Mouse (Mus musculus) hematopoietic stem cell, adult 5-6 weeks (primary cell): ENCODE data around the gene Pax6. TPM values are rescaled to one million over a fixed set of nuclear protein-coding genes. Genes with fewer than 3 reads are reported as not detected.

Experiments
- ATAC-seq, 2 experiments: fragments of 125-278 bp in 1 of 2; replicated peaks in 1 of 2; 2 replicates each; pipeline ENCODE4 v1.8.0; 2016 to 2017; ENCODE audit warnings: inconsistent platforms in 2 of 2, mild to moderate bottlenecking in 2 of 2, moderate number of reproducible peaks in 2 of 2, low read depth in 1 of 2, moderate TSS enrichment in 1 of 2; ENCODE audit not compliant: low FRiP score in 2 of 2, poor library complexity in 2 of 2, severe bottlenecking in 2 of 2, insufficient read depth in 1 of 2, low TSS enrichment in 1 of 2
- total RNA-seq: library from RNA; stranded (forward); fragments of 172-1452, 232-1000 nt; gene quantifications from 2 replicates; pipeline ENCODE4 v1.2.3, GENCODE M21; 2017

Pax6 gene
- total RNA-seq, 1 experiment from 2014 or later: not detected

DNA sequence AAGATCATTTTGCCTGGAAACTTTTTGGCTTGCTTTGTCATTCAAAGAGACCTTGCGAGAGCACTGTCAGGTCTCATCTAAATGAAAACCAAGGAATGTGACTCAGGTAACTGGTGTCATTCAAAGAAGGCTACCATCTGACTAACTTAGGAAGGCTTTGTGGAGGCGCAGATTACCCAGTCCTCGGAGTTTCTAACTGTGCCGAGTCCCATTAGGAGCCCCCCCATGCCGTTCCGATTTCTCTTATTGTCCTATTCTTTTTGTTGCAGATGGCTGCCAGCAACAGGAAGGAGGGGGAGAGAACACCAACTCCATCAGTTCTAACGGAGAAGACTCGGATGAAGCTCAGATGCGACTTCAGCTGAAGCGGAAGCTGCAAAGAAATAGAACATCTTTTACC is 22.6 kb downstream of the Pax6 start:
- no peak for ATAC-seq

- no peak for ATAC-seq
These were observed 29.0 kb downstream of the Pax6 start for GRCm38 (mm10) chr2:105697741-105698140.

DNA sequence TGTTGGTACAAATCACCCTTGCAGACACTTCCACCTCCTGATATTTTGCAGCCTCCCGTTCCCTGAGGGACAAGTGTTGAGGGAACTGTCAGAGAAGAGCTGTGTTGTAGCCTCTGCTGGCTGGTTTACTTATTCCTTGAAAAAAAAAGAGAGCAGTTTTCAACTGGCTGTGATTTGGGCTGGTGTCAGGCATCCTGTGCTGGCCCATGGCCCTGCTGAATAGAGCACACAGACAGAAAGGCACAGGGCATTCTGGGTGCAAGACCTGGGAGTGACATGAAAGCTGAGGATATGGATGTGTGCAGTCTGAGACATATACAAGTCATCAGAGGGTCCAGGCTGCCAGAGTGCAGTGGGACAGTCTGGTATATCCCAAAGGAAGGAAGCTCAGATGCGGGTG is 29.9 kb downstream of the Pax6 start:
- no peak for ATAC-seq

- no peak for ATAC-seq
These were observed 33.1 kb downstream of the Pax6 start for GRCm38 (mm10) chr2:105701781-105702180.

DNA sequence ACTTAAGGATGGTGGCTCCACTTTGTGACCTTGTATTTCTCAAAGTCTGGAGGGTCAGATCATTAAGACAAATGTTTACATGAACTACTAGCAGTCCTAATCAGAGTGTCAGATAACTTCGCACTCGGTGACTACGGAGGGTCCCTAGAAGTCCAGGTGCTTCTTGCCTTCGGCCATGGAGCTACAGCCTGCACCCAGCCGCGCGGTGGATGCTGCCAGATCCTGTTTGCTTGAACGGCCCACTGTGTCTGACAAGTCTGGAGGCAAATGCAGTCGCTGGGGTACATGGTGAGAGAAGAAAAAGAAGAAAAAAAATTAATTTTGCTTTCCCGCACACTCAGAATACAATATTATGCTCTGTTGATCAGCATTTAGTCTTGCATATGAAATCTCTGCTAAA is 33.9 kb downstream of the Pax6 start:
- ATAC-seq: no peak

DNA sequence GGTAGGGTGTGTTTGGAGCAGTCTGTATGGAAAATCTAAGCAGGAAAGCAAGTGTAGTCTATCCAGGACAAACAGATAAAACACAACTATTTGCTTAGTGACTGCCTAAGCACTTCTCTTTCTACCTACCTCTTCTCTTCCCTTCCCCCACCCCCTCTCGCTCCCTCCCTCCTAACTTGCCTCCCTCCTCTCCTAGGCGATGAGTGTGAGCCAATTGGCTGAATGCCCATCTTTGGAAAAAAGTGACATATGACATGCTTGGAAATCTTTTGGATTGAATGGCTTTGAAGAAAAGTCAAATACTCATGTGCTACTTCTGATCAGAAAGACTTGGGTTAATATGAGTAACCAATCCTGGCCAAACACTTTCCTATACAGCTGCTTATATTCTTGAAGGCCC is 36.6 kb downstream of the Pax6 start:
- ATAC-seq: no peak

- ATAC-seq: no peak
These were observed 40.4 kb downstream of the Pax6 start for GRCm38 (mm10) chr2:105709126-105709525.

DNA sequence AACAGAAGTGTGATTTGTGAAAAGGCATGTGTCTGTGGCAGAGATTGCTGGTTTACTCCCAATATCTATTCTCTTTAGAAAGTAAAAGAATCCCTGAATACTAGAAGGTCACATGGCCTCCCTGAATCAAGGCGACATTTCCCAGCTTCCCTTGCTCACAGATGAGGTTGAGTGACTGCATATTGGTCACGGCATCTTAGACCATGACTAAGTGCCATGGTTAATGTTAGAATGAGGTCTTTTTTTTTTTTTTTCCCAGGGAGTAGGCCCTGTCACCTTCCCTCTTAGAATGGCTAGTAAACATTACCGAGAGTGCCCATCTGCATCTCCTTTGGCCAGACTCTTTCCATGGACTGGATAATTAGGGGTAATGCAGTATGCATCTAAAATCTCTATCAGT is 41.8 kb downstream of the Pax6 start:
- ATAC-seq: no peak

DNA sequence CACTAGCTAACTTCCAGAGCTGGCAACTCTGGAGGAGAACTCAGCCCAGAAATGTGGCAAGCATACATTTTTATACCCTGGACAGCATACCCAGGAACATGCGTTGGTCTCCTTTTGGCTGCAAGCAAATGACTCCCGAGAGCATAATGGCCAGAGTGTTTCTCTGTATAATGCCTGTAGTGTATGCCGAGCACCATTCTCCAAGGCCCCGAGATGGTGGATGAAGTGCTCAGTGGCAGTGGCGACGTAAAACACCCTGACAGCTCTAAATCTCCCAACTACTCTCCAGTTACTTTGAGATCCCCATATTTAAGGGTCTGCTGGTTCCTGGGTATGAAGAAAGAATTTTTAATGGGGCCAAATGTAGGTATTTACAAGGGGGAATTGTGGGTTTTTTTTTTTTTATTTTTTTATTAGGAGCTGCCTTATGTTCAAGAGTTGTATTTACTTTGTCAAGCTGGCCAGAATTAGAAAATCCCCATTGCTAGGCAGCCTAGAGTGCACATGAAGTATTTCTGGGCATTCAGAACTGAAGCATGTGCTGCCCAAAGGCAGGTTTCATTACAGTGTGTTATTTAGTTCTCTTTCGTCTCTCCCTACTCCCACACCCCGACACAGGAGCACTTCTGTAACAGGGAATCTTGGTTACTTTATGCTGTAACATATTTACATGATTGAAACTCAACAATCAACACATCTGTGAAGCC is 46.9 kb downstream of the Pax6 start:
- no peak for ATAC-seq

GRCm38 (mm10) chr2:105726657-105727056 is 58.0 kb downstream of the Pax6 start:
- ATAC-seq: no peak

DNA sequence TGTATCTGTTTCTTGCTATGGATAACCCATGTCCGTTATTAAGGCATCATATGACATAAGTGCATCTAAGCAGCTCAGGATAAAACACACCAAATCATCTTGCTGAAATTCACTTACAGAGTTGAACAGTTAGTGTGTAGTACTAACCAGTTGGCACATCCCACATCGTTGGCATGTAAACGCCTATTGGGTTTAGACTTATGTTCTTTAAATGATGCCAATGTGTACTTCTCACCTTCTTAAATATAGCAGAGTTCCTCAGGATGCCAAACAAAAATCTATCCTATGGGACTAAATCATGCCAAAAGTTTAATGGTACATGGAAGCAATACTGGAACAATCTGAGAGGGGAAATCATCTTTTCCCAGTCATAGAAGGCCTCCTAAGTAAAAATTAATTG is 62.0 kb downstream of the Pax6 start:
- ATAC-seq: no peak

DNA sequence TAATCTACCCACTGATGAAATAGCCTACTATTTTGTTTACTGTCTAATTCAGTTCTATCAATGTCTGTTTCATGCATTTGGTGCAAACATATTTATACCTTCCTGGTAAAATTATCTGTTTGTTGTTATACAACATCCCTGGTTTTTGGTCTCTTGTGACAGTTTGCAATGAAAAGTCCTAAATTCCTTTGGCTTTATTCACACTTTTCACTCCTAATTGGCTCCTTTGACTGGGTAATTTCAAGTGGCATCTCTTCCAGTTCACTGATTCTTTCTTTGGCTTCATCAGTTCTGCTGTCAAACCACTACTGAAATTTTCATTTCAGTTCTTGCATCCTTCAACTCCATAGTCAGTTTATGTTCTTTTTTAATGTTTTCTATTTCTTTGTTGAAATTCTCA is 67.5 kb downstream of the Pax6 start:
- ATAC-seq: no peak

DNA sequence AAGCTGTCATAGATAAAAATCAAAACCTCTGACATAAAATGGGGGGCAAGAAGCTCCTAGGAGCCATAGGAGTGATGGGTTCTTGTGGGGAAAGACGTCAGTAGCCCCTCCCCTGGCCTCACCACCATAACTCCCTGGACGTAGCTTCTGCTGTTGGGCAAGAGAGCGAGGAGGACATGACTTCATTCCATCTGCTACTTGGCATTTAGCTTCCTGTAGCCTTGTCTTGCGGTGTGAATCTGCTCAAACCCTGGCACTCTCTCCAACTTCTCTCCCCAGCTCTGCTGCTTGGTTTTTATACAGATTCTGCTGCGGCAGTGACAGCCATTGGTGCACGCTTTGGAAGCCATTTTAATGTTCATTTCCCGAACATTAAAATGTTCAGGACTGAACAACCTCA is 78.2 kb downstream of the Pax6 start:
- ATAC-seq: no peak

Other genes starting within 250 kb of the Pax6 start
- 17.5 and 25.2 TPM in 2 replicates for gene Elp4, start 235.7 kb downstream of the Pax6 start, total RNA-seq
- 47.7 and 52.5 TPM in 2 replicates for gene Immp1l, start 235.7 kb downstream of the Pax6 start, total RNA-seq